Mouse (Mus musculus) ES-Bruce4 (cell line): Measurements from ENCODE around the gene Nfkbie. TPM values are rescaled to one million over a fixed set of nuclear protein-coding genes. Genes with fewer than 3 reads are reported as not detected.

Source experiments
- H3K27ac ChIP-seq: 2 replicates; pipeline ENCODE4 v1.5.1; 2012; ENCODE audit warnings: low read length, inconsistent platforms; ENCODE audit not compliant: insufficient read depth
- H3K27me3 ChIP-seq: 2 replicates; pipeline ENCODE4 v1.6.1; 2012; ENCODE audit warnings: mild to moderate bottlenecking, low read length, inconsistent platforms; ENCODE audit not compliant: control insufficient read depth, poor library complexity, insufficient read depth, severe bottlenecking
- H3K36me3 ChIP-seq: 2 replicates; pipeline ENCODE4 v1.6.1; 2012; ENCODE audit warnings: inconsistent platforms, mild to moderate bottlenecking, low read length, moderate library complexity; ENCODE audit not compliant: control insufficient read depth, poor library complexity, insufficient read depth, severe bottlenecking
- H3K4me1 ChIP-seq: one replicate; pipeline ENCODE4 v1.8.1; 2011; ENCODE audit warnings: low read length; ENCODE audit not compliant: control insufficient read depth, insufficient read depth
- H3K4me3 ChIP-seq: 2 replicates; pipeline ENCODE4 v1.5.1; 2011; ENCODE audit warnings: low read depth, mild to moderate bottlenecking, low read length
- H3K9ac ChIP-seq: 2 replicates; pipeline ENCODE4 v1.6.1; 2012; ENCODE audit warnings: low read depth, mild to moderate bottlenecking, inconsistent platforms; ENCODE audit not compliant: poor library complexity, severe bottlenecking
- H3K9me3 ChIP-seq: replicated peaks from 2 replicates; pipeline ENCODE4 v1.6.1; 2012; ENCODE audit warnings: mild to moderate bottlenecking, low read length, inconsistent platforms; ENCODE audit not compliant: control insufficient read depth, poor library complexity, insufficient read depth, severe bottlenecking
- CTCF ChIP-seq: IDR thresholded peaks from one replicate; pipeline ENCODE4 v1.8.1; 2011; ENCODE audit warnings: low read depth, low read length
- EP300 ChIP-seq: IDR thresholded peaks from 2 replicates; pipeline ENCODE4 v1.6.1; 2011; ENCODE audit warnings: low read depth, low read length; ENCODE audit not compliant: insufficient read depth
- POLR2A ChIP-seq: IDR thresholded peaks from one replicate; pipeline ENCODE4 v1.8.1; 2011; ENCODE audit warnings: low read length; ENCODE audit not compliant: insufficient read depth
- polyA plus RNA-seq: library from polyadenylated mRNA; stranded (reverse); fragments of >200 nt; gene quantifications from 2 replicates; pipeline ENCODE4 v1.2.4, GENCODE M21; 2011; ENCODE audit warnings: low read depth; ENCODE audit not compliant: missing spikeins, insufficient read depth, insufficient read length

Gene Nfkbie
- polyA plus RNA-seq, 1 experiment = 2.7 TPM

DNA sequence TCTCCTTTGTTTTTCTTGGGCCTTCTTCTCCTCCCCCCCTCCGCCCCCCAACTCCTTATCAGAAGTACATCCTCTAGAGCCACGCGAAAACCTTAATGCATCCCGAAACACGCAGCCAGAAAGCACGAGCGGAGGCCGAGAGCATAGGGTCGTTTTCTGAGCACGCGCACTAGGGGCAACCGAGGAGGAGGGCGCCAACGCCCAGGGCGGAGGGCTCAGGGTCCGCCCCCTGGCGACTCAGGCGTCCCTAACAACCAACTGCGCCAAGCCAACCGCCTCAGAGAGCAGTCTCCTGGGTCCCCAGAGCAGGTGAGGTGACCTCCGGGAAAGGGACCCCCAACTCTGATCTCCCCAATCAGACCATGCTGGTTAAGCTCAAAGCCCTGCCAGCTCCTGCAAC is 32.2 kb upstream of the Nfkbie start, which contains the start of gene Tcte1:
TSS of gene Tcte1 (plus strand) at position 172 of the 400 bp plus-strand sequence.
- TF ChIP-seq CTCF = no peak
- no peak for TF ChIP-seq EP300
- peak; percentile 62 for TF ChIP-seq POLR2A
- H3K4me3 ChIP-seq = peak within 1 kb of the TSS; percentile 75
- H3K4me1 ChIP-seq = no peaks in the 10 kb centered on the region
- no peak within 1 kb of the TSS for H3K27ac ChIP-seq
- H3K36me3 ChIP-seq = no peaks in the 10 kb centered on the region
- peak within 1 kb of the TSS; percentile 64 for H3K9ac ChIP-seq
- H3K9me3 ChIP-seq = no peaks in the 10 kb centered on the region
- no peaks in the 10 kb centered on the region for H3K27me3 ChIP-seq

DNA sequence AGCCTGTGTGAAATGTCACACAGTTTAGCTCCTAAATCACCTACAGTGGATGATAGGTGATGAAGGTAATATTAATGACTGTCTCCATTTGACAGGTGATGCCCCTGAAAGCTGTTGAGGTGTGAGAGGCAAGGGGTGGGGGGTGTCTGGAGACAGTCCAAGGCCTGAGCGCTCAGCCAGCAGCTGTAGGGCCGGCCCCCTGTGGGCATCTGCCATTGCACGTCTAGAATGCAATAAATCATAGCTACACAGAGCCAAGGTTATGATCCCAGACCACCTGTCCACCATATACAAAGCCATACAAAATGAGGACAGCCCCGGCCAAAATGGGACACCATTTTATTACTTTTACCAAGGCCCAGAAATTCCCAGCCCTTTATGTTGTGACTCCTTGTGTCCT is 30.5 kb upstream of the Nfkbie start:
- Histone ChIP-seq H3K4me3 (no peak overlapping the region), H3K27ac (no peak overlapping the region), H3K9me3 (no peaks in the 10 kb centered on the region), H3K36me3 (no peaks in the 10 kb centered on the region), H3K27me3 (no peaks in the 10 kb centered on the region), H3K4me1 (peaks cover 2% of the 10 kb centered on the region), H3K9ac (no peak overlapping the region)
- TF ChIP-seq EP300 = no peak
- no peak for TF ChIP-seq POLR2A
- no peak for TF ChIP-seq CTCF

DNA sequence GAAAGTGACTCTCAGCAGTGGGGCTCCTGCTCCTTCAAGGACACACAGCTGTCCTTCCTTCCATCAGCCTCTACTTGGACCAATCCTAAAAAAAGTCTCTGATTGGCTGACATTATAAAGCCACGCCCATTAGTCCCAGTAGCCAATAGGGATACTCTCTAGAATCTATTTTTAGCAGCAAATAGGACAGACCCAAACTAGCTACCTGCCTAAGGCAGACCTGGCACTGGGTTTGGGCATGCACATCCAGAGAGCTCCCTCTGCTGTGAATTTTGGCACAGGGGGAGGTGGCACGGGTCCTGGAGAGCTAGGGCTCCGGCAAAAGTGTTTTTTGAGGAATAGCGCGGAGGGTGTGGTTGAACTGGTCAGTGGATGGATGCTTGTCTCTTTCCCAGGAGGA is 28.9 kb upstream of the Nfkbie start:
- H3K4me1 ChIP-seq = peaks cover 4% of the 10 kb centered on the region
- no peaks in the 10 kb centered on the region for H3K27me3 ChIP-seq
- peak overlapping the region; percentile 31 for H3K4me3 ChIP-seq
- no peak for TF ChIP-seq CTCF
- TF ChIP-seq EP300 = no peak
- no peak for TF ChIP-seq POLR2A
- peak overlapping the region; percentile 52 for H3K27ac ChIP-seq
- no peaks in the 10 kb centered on the region for H3K9me3 ChIP-seq
- no peaks in the 10 kb centered on the region for H3K36me3 ChIP-seq
- H3K9ac ChIP-seq = peak overlapping the region; percentile 9; the same call in 1 of the 2 replicates

DNA sequence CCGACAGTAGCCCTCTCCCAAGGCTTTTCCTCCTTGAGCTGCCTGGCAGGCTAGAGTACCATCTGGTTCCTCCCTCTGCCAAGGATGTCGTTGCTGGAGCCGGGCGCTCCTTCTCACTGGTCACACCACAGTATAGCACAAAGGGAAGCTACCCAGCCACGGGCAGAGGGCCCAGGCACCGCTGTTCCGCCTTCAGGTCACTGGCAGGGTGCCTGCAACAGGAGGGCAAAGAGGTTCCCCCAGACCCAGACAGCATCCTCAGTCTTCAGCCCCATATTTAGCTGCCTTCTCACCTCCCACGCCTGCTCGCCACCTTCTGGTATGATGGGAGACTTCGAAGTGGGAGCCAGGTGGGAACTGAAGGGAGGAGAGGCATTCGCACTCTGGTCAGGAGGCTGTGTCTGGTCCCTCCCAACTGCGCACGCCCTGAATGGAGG is 25.1 kb upstream of the Nfkbie start:
- Histone ChIP-seq H3K9ac (no peak overlapping the region), H3K9me3 (no peaks in the 10 kb centered on the region), H3K4me1 (peaks cover 4% of the 10 kb centered on the region), H3K36me3 (no peaks in the 10 kb centered on the region), H3K4me3 (no peak overlapping the region), H3K27ac (no peak overlapping the region), H3K27me3 (no peaks in the 10 kb centered on the region)
- peak; percentile 35 for TF ChIP-seq CTCF
- TF ChIP-seq EP300 = no peak
- no peak for TF ChIP-seq POLR2A

DNA sequence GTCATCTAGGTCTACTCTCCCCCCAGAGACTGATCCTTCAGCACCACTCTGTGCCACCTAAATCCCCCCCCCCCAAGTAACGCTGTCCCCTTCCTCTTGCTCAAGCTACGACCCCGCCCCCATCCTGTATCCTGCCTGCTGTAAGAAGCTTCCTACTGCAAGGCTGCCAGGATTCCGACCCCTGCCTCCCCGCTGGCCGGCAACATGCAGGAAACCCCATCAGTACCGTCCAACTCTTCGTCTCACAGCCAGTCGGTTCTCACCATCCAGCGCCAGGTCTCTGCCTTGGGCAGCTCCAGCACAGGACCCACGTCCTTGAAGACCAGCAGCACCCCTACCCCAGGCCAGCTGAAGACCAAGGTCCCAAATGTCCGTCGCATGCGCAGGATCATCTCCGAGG is 22.6 kb upstream of the Nfkbie start:
- peaks cover 4% of the 10 kb centered on the region for H3K4me1 ChIP-seq
- H3K4me3 ChIP-seq = no peak overlapping the region
- no peak overlapping the region for H3K9ac ChIP-seq
- TF ChIP-seq EP300 (no peak), CTCF (no peak), POLR2A (no peak)
- H3K27me3 ChIP-seq = no peaks in the 10 kb centered on the region
- H3K36me3 ChIP-seq = no peaks in the 10 kb centered on the region
- no peak overlapping the region for H3K27ac ChIP-seq
- H3K9me3 ChIP-seq = no peaks in the 10 kb centered on the region

DNA sequence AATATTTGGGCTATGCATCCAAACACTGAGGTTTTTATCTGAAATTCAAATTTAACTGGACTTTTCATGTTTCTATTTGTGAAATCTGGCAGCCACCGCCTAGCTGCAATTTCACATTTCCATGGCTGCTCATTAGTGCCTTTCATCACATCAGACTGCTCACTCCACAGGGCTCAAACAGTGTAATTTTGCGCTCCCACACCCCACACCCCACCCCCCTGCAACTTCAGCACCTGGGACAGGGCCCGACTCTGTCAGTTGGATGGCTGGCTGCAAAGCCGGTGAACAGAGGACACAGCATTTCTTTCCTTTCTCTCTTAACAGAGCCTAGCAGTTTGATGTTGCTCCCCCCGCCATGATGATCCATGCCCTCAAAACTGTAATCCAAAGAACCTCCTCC is 19.2 kb upstream of the Nfkbie start:
- H3K36me3 ChIP-seq = no peaks in the 10 kb centered on the region
- H3K4me1 ChIP-seq = no peaks in the 10 kb centered on the region
- no peaks in the 10 kb centered on the region for H3K27me3 ChIP-seq
- H3K4me3 ChIP-seq = no peak overlapping the region
- no peak for TF ChIP-seq POLR2A
- TF ChIP-seq CTCF = no peak
- TF ChIP-seq EP300 = no peak
- H3K9me3 ChIP-seq = no peaks in the 10 kb centered on the region
- H3K27ac ChIP-seq = no peak overlapping the region
- H3K9ac ChIP-seq = no peak overlapping the region
